Mouse (Mus musculus): ENCODE measurements around the gene Srebf1.

Gene Srebf1

GRCm38 (mm10) chr11:60240509-60240908 lies 18.1 kb upstream of the Srebf1 start:
- DNase-seq (ENCODE audit: extremely low read depth, low read depth, low spot score) = no peak

DNA sequence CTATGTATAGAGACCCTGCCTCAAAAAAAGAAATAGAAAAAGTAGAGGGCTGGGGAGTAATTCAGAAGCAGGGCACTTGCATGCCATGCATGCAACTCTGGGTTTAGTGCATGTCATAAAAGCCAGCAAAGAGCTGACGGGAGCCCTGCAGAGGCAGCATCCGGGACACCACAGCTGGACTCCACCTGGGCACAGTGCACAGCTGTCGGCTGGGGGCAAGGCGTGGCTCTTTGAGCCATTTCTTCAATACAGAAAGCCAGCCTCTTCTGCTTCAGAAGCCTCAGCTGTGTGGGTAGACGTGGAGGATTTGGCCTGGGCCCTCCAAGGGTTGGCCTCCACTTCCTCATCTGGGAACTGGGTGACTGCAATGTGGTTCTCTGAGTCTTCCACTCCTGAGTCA lies 13.0 kb upstream of the Srebf1 start:
- DNase-seq (ENCODE audit: extremely low read depth, low read depth, low spot score) = no peak

DNA sequence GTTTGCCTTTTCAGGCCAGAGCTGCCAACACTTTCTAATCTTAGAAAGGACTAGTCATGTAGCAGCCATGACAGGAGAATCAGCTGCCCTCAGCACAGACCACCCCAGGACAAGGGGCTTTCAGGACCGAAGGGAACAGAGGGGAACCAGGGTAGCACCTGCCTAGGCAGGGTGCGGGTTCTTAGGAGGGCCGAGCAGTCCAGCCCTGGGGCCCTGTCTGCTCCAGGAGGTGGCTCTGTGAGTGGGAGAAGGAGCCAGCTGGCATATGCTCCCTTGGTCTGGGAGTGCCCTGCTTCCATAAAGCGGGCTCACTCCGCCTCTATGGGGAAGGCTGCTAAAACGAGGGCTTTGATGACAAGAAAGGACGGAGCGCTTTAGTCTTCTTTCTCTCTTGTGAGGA lies 10.9 kb upstream of the Srebf1 start:
- DNase-seq (ENCODE audit: extremely low read depth, low read depth, low spot score) = no peak

GRCm38 (mm10) chr11:60232441-60233058 lies 10.2 kb upstream of the Srebf1 start:
- DNase-seq (ENCODE audit: extremely low read depth, low read depth, low spot score) = no peak

- no peak for DNase-seq (ENCODE audit: extremely low read depth, low read depth, low spot score)
These were observed 9.6 kb upstream of the Srebf1 start for GRCm38 (mm10) chr11:60231951-60232350.

DNA sequence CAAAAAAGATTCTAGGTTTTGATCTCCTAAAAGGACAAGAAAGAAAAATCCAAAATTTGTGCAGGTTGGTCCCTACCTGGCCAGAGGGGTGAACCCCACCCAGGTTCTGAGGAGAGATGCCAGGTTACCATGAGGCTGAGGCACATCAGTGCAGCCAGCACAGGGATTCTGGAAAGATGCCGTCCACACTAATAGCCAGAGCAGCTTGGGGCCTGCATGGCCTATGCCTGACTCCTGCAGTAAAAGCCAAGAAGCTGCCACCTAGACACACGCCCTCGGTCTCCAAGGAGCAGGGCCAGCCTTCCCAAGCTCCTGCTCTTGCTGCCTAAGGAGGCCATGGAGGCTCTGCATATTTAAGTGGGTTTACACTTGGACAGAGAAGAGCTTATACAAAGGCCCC lies 8.9 kb upstream of the Srebf1 start:
- DNase-seq (ENCODE audit: extremely low read depth, low read depth, low spot score) = no peak

DNA sequence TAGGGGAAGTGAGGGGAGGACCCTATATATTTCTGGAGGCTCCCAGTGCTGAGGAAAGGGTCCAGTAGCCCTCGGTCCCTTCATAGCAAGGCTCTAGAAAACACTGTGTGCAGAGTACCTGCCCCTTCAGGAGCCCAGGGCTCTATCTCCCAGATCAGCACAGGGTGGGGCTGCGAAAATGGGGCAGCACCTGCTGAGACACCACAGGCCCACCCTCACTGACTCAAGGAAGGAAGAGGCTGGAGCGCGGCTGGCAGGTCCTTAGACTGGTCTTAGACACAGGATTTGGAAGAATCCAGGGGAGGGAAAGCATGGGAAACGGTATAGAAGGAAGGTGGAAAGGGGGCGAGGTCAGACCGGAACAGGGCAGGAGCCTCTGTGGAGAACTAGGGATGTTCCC lies 8.1 kb upstream of the Srebf1 start:
- DNase-seq (ENCODE audit: extremely low read depth, low read depth, low spot score) = no peak

GRCm38 (mm10) chr11:60229821-60230220 lies 7.4 kb upstream of the Srebf1 start:
- DNase-seq (ENCODE audit: extremely low read depth, low read depth, low spot score) = no peak

- no peak for DNase-seq (ENCODE audit: extremely low read depth, low read depth, low spot score)
These were observed 6.1 kb upstream of the Srebf1 start for GRCm38 (mm10) chr11:60228525-60228924.

DNA sequence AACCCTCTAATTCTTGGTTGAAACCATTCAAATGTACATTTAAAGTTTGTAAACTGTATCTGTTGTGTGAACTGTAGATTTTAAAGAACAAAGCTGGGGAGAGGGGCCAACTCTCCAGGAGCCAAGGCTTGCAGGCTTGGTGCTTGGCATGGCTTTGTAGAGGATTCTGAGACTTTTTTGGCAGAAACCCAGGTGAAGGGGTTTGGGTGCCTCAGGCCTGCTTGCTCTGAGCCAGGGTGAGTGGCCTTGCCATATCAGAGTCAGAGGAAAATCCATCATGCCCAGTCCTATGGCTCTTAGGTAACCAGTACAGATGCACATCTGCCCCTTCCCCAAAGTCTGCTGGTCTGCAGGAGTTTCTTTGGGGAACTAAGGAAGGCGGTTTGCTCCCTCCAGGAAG lies 3.5 kb upstream of the Srebf1 start:
- no peak for DNase-seq (ENCODE audit: extremely low read depth, low read depth, low spot score)

- DNase-seq (ENCODE audit: extremely low read depth, low read depth, low spot score) = peak; percentile 97
These were observed 2.3 kb upstream of the Srebf1 start for GRCm38 (mm10) chr11:60224676-60225075.

GRCm38 (mm10) chr11:60222085-60222468 lies 304 bp downstream of the Srebf1 start:
- no peak for DNase-seq (ENCODE audit: extremely low read depth, low read depth, low spot score)

DNA sequence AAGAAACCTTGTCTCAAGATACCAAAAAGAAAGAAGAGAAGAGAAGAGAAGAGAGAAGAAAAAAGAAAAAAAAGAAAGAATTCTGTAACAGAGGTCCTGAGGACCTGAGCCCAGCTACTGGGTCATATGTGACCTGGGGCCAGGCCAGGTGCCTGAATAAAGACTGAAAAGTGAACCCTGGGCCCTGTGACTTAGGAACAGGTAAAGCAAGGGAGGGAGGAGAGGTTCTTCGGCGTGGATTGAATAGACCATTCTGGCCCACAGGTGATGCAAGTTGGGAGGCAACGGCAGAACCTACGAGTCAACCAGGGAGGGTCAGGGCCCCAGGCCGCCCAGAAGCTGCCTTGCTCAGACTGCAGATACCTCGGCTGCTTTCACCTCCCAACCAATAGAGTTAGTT lies 956 bp downstream of the Srebf1 start:
- no peak for DNase-seq (ENCODE audit: extremely low read depth, low read depth, low spot score)

DNA sequence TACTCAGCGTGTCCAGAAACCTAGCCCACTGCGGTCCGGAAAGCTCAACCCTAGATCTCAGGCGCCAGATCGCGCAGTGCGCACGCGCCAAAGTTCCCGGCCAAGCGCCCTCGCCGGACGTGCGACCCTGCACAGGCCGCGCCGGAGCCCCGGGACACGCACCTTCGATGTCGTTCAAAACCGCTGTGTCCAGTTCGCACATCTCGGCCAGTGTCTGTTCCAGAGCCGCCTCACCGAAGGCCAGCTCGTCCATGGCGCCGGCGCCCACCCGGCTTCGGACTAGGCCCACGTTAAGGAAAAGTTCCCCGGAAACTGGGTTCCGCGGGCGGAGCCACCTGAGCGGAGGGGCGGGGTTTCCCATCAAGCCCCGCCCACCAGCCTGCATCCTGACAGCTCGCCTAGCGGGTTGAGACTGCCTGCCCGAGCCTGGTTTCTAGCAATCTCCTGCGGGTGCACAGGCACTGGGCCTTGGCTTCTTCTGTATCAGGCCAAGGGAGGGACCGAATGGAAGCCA lies 2.0 kb downstream of the Srebf1 start:
- no peak for DNase-seq (ENCODE audit: extremely low read depth, low read depth, low spot score)

DNA sequence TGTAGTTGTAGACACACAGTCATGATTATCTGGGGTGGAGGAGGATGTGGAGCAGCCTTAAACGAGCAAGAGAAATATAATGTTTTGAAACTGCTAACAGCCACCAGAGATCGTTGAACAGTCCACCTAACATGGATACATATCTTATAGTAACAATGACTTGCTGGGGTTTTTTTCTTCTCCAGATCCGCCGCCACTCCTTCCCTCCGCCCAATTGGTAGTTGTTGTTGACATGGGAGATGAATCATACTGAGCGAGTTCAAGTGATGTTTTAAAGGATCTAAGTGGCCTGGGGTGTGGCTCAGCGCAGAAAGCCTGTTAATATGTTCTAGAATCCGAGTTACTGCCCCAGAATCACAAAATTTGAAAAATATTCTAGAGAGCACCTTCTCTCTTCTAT lies 2.8 kb downstream of the Srebf1 start:
- DNase-seq (ENCODE audit: extremely low read depth, low read depth, low spot score) = no peak

DNA sequence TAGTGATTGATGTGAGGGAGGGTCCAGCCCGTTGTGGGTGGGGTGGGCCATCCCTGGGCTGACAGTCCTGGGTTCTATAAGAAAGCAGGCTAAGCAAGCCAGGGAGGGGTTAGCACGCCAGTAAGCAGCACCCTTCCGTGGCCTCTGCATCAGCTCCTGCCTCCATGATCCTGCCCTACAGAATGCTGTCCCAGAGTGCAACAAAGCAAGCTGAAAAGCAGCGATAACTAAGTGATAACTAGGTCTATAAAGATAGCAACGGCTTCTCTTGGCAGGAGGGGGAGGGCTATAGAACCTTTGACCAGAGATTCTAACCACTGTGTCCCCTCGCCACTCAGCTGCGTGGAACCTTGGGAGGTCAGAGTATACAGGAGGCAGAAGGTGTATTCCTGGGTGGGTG lies 4.9 kb downstream of the Srebf1 start:
- DNase-seq (ENCODE audit: extremely low read depth, low read depth, low spot score) = no peak

DNA sequence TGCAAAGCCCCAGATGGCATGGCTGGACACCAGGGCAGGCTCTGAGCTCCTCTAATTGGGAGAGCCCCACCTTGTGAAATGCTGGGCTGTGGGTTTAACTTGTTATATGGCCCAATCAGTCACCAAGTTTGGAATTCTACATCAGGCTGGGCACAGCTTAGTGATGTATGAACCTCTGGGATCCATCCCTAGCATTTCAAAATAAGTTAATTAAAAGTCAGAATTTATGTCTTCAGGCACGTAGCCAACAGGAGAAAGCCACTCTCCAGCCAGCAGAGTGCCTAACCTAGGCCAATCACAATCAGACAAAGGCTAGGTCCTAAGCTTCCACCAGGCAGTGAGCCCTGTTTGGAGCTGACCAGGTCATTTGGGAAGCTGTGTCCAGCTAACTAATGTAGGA lies 5.7 kb downstream of the Srebf1 start:
- DNase-seq (ENCODE audit: extremely low read depth, low read depth, low spot score) = no peak

DNA sequence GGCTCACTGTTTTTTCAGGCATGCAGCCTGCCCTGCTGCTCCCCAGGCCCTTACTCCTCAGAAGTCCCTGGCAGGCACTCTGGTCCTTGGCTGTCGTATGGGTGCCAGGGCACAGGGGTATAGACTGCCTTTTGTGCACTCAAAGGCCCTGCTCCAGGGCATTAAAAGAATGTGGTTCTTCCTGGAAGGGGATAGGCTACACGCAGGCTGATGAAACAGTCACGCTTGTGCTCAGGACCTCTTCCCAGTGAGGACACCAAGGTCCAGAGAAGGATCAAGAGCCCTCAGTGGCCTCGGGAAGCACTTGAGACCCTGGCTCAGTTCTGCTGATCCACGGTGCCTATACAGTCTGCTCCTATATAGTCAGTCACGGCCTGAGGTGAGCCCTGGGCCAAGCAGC lies 9.1 kb downstream of the Srebf1 start:
- DNase-seq (ENCODE audit: extremely low read depth, low read depth, low spot score) = no peak

GRCm38 (mm10) chr11:60211761-60212160 lies 10.6 kb downstream of the Srebf1 start:
- no peak for DNase-seq (ENCODE audit: extremely low read depth, low read depth, low spot score)

DNA sequence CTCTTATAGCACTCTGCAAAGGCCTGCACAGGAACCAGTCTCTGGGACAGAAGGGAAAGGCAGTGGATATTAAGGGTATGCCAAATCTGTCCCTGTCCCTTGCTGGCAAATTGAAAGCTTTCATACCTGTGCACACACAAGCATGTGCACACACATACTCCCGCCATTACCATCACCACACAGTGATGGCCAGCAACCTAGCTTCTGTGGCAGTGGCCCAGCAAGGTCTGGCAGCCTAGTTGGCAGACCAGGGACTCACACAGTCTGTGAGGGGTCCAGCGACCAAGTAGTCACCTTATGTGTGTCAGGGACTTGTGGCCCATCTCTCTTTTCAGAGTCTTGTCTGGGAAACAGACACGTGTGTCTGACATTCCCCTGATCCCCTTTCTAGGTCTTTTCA lies 11.2 kb downstream of the Srebf1 start:
- no peak for DNase-seq (ENCODE audit: extremely low read depth, low read depth, low spot score)

GRCm38 (mm10) chr11:60210305-60210724 lies 12.1 kb downstream of the Srebf1 start:
- no peak for DNase-seq (ENCODE audit: extremely low read depth, low read depth, low spot score)

GRCm38 (mm10) chr11:60209933-60210249 lies 12.5 kb downstream of the Srebf1 start:
- no peak for DNase-seq (ENCODE audit: extremely low read depth, low read depth, low spot score)

- DNase-seq (ENCODE audit: extremely low read depth, low read depth, low spot score) = peak; percentile 78
These were observed 13.0 kb downstream of the Srebf1 start for GRCm38 (mm10) chr11:60209217-60209932.

Measured in fat pad, adult 2 months (tissue).